Mouse (Mus musculus) liver, postnatal 0 days (tissue): Measurements from ENCODE around the gene Pxn. TPM values are rescaled to one million over a fixed set of nuclear protein-coding genes. Genes with fewer than 3 reads are reported as not detected.

Experiments
- ATAC-seq: fragments of 200-750 bp; cut with Nextera tagmentation; 2 replicates; pipeline ENCODE4 v1.8.0; 2017; ENCODE audit warnings: mild to moderate bottlenecking, moderate library complexity
- DNase-seq: peaks from one replicate; pipeline ENCODE4 v3.0.0-alpha.2; 2016
- H3K27ac ChIP-seq: fragments of 300-500 bp; sonication (generic); 2 replicates; pipeline ENCODE4 v1.5.1; 2014; ENCODE audit warnings: antibody characterized with exemption, moderate library complexity, mild to moderate bottlenecking, low read depth
- H3K27me3 ChIP-seq: fragments of 300-500 bp; sonication (generic); 2 replicates; pipeline ENCODE4 v1.6.1; 2014; ENCODE audit warnings: low read length, control low read depth, mixed read lengths; ENCODE audit not compliant: insufficient read depth
- H3K36me3 ChIP-seq: fragments of 300-500 bp; sonication (generic); replicated peaks from 2 replicates; pipeline ENCODE4 v1.6.1; 2014; ENCODE audit warnings: mild to moderate bottlenecking, control low read depth, low read length, moderate library complexity, mixed read lengths; ENCODE audit not compliant: insufficient read depth
- H3K4me1 ChIP-seq: fragments of 300-500 bp; sonication (generic); 2 replicates; pipeline ENCODE4 v1.6.1; 2014; ENCODE audit warnings: antibody characterized with exemption, mild to moderate bottlenecking, control low read depth; ENCODE audit not compliant: insufficient read depth
- H3K4me2 ChIP-seq: fragments of 300-500 bp; sonication (generic); 2 replicates; pipeline ENCODE4 v1.6.1; 2014; ENCODE audit warnings: low read depth, mild to moderate bottlenecking, low read length, moderate library complexity, mixed read lengths
- H3K4me3 ChIP-seq: fragments of 300-500 bp; sonication (generic); 2 replicates; pipeline ENCODE4 v1.5.1; 2014; ENCODE audit warnings: low read depth, low read length
- H3K9ac ChIP-seq: fragments of 300-500 bp; sonication (generic); replicated peaks from 2 replicates; pipeline ENCODE4 v1.6.1; 2014; ENCODE audit warnings: mild to moderate bottlenecking, moderate library complexity
- H3K9me3 ChIP-seq: fragments of 300-500 bp; sonication (generic); 2 replicates; pipeline ENCODE4 v1.6.1; 2016; ENCODE audit warnings: mild to moderate bottlenecking, control low read depth, low read length, mixed read lengths
- CTCF ChIP-seq: sonication (generic); IDR thresholded peaks from 2 replicates; pipeline ENCODE4 v1.5.1; 2016; ENCODE audit warnings: antibody characterized with exemption, low read depth
- EP300 ChIP-seq: IDR thresholded peaks from 2 replicates; pipeline ENCODE4 v1.6.1; 2016; ENCODE audit warnings: antibody characterized with exemption, low read depth, mild to moderate bottlenecking
- WGBS: fragments of 180-500 bp; shearing (Covaris S2); extraction: QIAGEN DNeasy Blood & Tissue Kit; methylation state at CpG from one replicate; pipeline ENCODE4 v1.1.7; 2014; ENCODE audit not compliant: insufficient replicate concordance; 5-methylcytosine and 5-hydroxymethylcytosine counted together
- polyA plus RNA-seq: library from polyadenylated mRNA; unstranded; fragments of >200 nt; fragmentation: Nextera tagmentation; extraction: Ambion mirVana; gene quantifications from 2 replicates; pipeline ENCODE4 v1.2.1, GENCODE M21; 2015

Gene Pxn
- polyA plus RNA-seq, 1 experiment from 2014 or later, result 14.9 TPM

GRCm38 (mm10) chr5:115520325-115520869 lies 13.9 kb downstream of the Pxn start:
- ATAC-seq, result peak; percentile 53
- H3K4me2 ChIP-seq, result peak overlapping the region; percentile 72
- peak; percentile 66 for DNase-seq
- H3K4me1 ChIP-seq, result peaks cover 63% of the 10 kb centered on the region
- peak overlapping the region; percentile 98 for H3K27ac ChIP-seq
- TF ChIP-seq EP300 (peak; percentile 77), CTCF (no peak)
- peaks cover 8% of the 10 kb centered on the region; the same call in 1 of the 2 replicates for H3K36me3 ChIP-seq
- H3K9ac ChIP-seq, result peak overlapping the region; percentile 63
- H3K27me3 ChIP-seq, result no peaks in the 10 kb centered on the region
- H3K4me3 ChIP-seq, result peak overlapping the region; percentile 32
- 29% methylated on average over 21 of the region's 21 CpGs for WGBS
- no peaks in the 10 kb centered on the region for H3K9me3 ChIP-seq

GRCm38 (mm10) chr5:115521553-115522461 lies 15.3 kb downstream of the Pxn start:
- 12% methylated on average over 20 of the region's 21 CpGs for WGBS
- ATAC-seq, result peak; percentile 83
- peaks cover 70% of the 10 kb centered on the region for H3K4me1 ChIP-seq

GRCm38 (mm10) chr5:115522531-115522930 lies 16.1 kb downstream of the Pxn start:
- H3K27me3 ChIP-seq, result no peaks in the 10 kb centered on the region
- peaks cover 15% of the 10 kb centered on the region; the same call in 1 of the 2 replicates for H3K36me3 ChIP-seq
- H3K9me3 ChIP-seq, result no peaks in the 10 kb centered on the region
- TF ChIP-seq EP300 (no peak), CTCF (no peak)
- WGBS, result 74% methylated on average over 4 of the region's 4 CpGs
- no peak overlapping the region; the same call in 1 of the 2 replicates for H3K4me3 ChIP-seq
- peak overlapping the region; percentile 65 for H3K9ac ChIP-seq
- H3K4me2 ChIP-seq, result peak overlapping the region; percentile 72
- ATAC-seq (no peak), DNase-seq (no peak)
- peak overlapping the region; percentile 98 for H3K27ac ChIP-seq
- peaks cover 68% of the 10 kb centered on the region for H3K4me1 ChIP-seq

More at GRCm38 (mm10) chr5:115521553-115522461, 15.3 kb downstream of the Pxn start:
- Histone ChIP-seq H3K9me3 (no peaks in the 10 kb centered on the region), H3K4me3 (peak overlapping the region; percentile 40), H3K4me2 (peak overlapping the region; percentile 72), H3K27me3 (no peaks in the 10 kb centered on the region), H3K36me3 (peaks cover 15% of the 10 kb centered on the region; the same call in 1 of the 2 replicates), H3K9ac (peak overlapping the region; percentile 65), H3K27ac (peak overlapping the region; percentile 98)
- DNase-seq, result peak; percentile 77
- TF ChIP-seq EP300 (peak; percentile 75), CTCF (0 out of 2 replicates have a peak, but pooled peaks have one; percentile 22)

- TF ChIP-seq EP300, result no peak
- TF ChIP-seq CTCF, result no peak
- Histone ChIP-seq H3K9me3 (no peaks in the 10 kb centered on the region), H3K9ac (peak overlapping the region; percentile 65; the same call in 1 of the 2 replicates), H3K4me1 (peaks cover 69% of the 10 kb centered on the region), H3K27ac (peak overlapping the region; percentile 98), H3K4me3 (no peak overlapping the region), H3K36me3 (peaks cover 15% of the 10 kb centered on the region; the same call in 1 of the 2 replicates), H3K27me3 (no peaks in the 10 kb centered on the region), H3K4me2 (peak overlapping the region; percentile 72)
- ATAC-seq (peak; percentile 53), DNase-seq (peak; percentile 54)
- WGBS, result 60% methylated on average over 15 of the region's 15 CpGs
Observed at GRCm38 (mm10) chr5:115522981-115523499, 16.6 kb downstream of the Pxn start.

GRCm38 (mm10) chr5:115523971-115524370 lies 17.5 kb downstream of the Pxn start:
- H3K27ac ChIP-seq, result peak overlapping the region; percentile 98
- DNase-seq (peak; percentile 23), ATAC-seq (no peak)
- 34% methylated on average over 15 of the region's 15 CpGs for WGBS
- H3K4me2 ChIP-seq, result no peak overlapping the region
- no peak for TF ChIP-seq EP300
- TF ChIP-seq CTCF, result peak; percentile 31; the same call in 1 of the 2 replicates
- H3K36me3 ChIP-seq, result peaks cover 13% of the 10 kb centered on the region; the same call in 1 of the 2 replicates
- H3K27me3 ChIP-seq, result no peaks in the 10 kb centered on the region
- H3K9me3 ChIP-seq, result no peaks in the 10 kb centered on the region
- no peak overlapping the region for H3K4me3 ChIP-seq
- H3K9ac ChIP-seq, result no peak overlapping the region
- peaks cover 68% of the 10 kb centered on the region for H3K4me1 ChIP-seq

GRCm38 (mm10) chr5:115524471-115524870 lies 18.0 kb downstream of the Pxn start:
- Histone ChIP-seq H3K27me3 (no peaks in the 10 kb centered on the region), H3K9me3 (no peaks in the 10 kb centered on the region), H3K4me3 (no peak overlapping the region), H3K36me3 (peaks cover 13% of the 10 kb centered on the region; the same call in 1 of the 2 replicates), H3K4me1 (peaks cover 68% of the 10 kb centered on the region), H3K9ac (peak overlapping the region; percentile 41), H3K4me2 (no peak overlapping the region), H3K27ac (peak overlapping the region; percentile 98)
- 53% methylated on average over 12 of the region's 12 CpGs for WGBS
- TF ChIP-seq EP300 (no peak), CTCF (no peak)
- ATAC-seq (no peak), DNase-seq (peak; percentile 26)
